ENCODE assay signal across 17 mouse cellular contexts in the genomic region with DNA sequence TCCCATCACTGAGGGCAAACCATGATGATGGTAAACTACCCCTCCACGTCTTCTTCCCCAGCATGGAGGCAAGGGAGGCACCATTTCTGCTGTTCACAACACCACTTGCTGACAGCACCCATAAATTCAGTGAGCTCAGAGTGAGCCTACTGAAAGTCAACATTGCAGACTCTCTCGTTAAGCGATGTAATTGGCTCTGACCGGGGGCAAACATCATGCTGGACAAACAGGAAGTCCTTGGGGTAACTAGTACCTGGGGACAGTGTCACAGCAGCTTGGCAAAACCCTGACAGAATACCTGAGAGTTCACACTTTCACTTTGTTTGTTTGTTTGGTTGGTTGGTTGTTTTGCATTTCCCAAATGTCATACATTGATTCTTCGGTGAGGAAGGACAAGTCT.
"Had no signal": no experiment of that assay in that cellular context is flagged by ENCODE, and none has a peak within 500 bp of the region (broad histone marks: within the 10 kb centered on the region; RNA-seq: fewer than 3 reads in every experiment).

No protein-coding gene starts in this region.

- H3K4me2 ChIP-seq: lung, embryonic 15.5 days; midbrain, embryonic 11.5 days; midbrain, embryonic 13.5 days; midbrain, embryonic 15.5 days; neural tube, embryonic 12.5 days; stomach, embryonic 15.5 days had no signal

- H3K4me3 ChIP-seq: lung, embryonic 15.5 days; megakaryocyte, embryonic 14.5 days; midbrain, embryonic 13.5 days; midbrain, embryonic 15.5 days; neural tube, embryonic 12.5 days; stomach, embryonic 15.5 days had no signal

- DNase-seq: lung, adult 2 months; lung, postnatal 14 days; lung, postnatal 36 days; right cerebral cortex, postnatal 14 days; thymus, adult 2 months; thymus, postnatal 25 days; thymus, postnatal 4 days had no signal

- H3K4me1 ChIP-seq: megakaryocyte, embryonic 14.5 days; neural tube, embryonic 12.5 days; stomach, embryonic 15.5 days had no signal

- H3K36me3 ChIP-seq: lung, embryonic 15.5 days; midbrain, embryonic 13.5 days; midbrain, embryonic 15.5 days; neural tube, embryonic 12.5 days; stomach, embryonic 15.5 days had no signal

- H3K27ac ChIP-seq: lung, embryonic 15.5 days; macrophage; midbrain, embryonic 13.5 days; midbrain, embryonic 15.5 days; neural tube, embryonic 12.5 days; stomach, embryonic 15.5 days; stomach, postnatal 0 days had no signal

- H3K27me3 ChIP-seq: lung, embryonic 15.5 days; midbrain, embryonic 13.5 days; midbrain, embryonic 15.5 days; neural tube, embryonic 12.5 days; stomach, embryonic 15.5 days had no signal

- H3K9ac ChIP-seq: lung, embryonic 15.5 days; midbrain, embryonic 13.5 days; midbrain, embryonic 15.5 days; neural tube, embryonic 12.5 days; stomach, embryonic 15.5 days had no signal

- ATAC-seq: lung, postnatal 0 days; midbrain, embryonic 13.5 days; midbrain, embryonic 15.5 days had no signal

- H3K9me3 ChIP-seq: lung, embryonic 15.5 days; megakaryocyte, embryonic 14.5 days; midbrain, embryonic 13.5 days; midbrain, embryonic 15.5 days; neural tube, embryonic 12.5 days; stomach, embryonic 15.5 days had no signal
